Mouse (Mus musculus) midbrain, postnatal 0 days (tissue): Measurements from ENCODE around the gene Barhl2. TPM values are rescaled to one million over a fixed set of nuclear protein-coding genes. Genes with fewer than 3 reads are reported as not detected.

ENCODE experiments used
- ATAC-seq: fragments of 200-750 bp; cut with Nextera tagmentation; 2 replicates; pipeline ENCODE4 v1.8.0; 2017; ENCODE audit warnings: moderate number of reproducible peaks, mild to moderate bottlenecking, moderate TSS enrichment, moderate library complexity; ENCODE audit not compliant: low FRiP score
- DNase-seq: peaks from one replicate; pipeline ENCODE4 v3.0.0-alpha.2; 2015; ENCODE audit warnings: low spot score
- H3K27ac ChIP-seq: fragments of 300-500 bp; sonication (generic); 2 replicates; pipeline ENCODE4 v1.5.1; 2014; ENCODE audit warnings: low read depth, mild to moderate bottlenecking, low read length, mixed read lengths
- H3K27me3 ChIP-seq: fragments of 300-500 bp; sonication (generic); 2 replicates; pipeline ENCODE4 v1.6.1; 2014; ENCODE audit warnings: low read length, control low read depth, mixed read lengths; ENCODE audit not compliant: insufficient read depth
- H3K36me3 ChIP-seq: fragments of 300-500 bp; sonication (generic); 2 replicates; pipeline ENCODE4 v1.6.1; 2014; ENCODE audit warnings: low read length, control low read depth, mixed read lengths; ENCODE audit not compliant: insufficient read depth
- H3K4me1 ChIP-seq: fragments of 300-500 bp; sonication (generic); 2 replicates; pipeline ENCODE4 v1.6.1; 2014; ENCODE audit warnings: mild to moderate bottlenecking, control low read depth, antibody characterized with exemption, low read length, mixed read lengths; ENCODE audit not compliant: insufficient read depth
- H3K4me2 ChIP-seq: fragments of 300-500 bp; sonication (generic); 2 replicates; pipeline ENCODE4 v1.6.1; 2014; ENCODE audit warnings: low read depth, mild to moderate bottlenecking, low read length, mixed read lengths; ENCODE audit not compliant: poor library complexity, severe bottlenecking
- H3K4me3 ChIP-seq: fragments of 300-500 bp; sonication (generic); 2 replicates; pipeline ENCODE4 v1.5.1; 2014; ENCODE audit warnings: low read depth, mild to moderate bottlenecking, low read length, moderate library complexity
- H3K9ac ChIP-seq: fragments of 300-500 bp; sonication (generic); replicated peaks from 2 replicates; pipeline ENCODE4 v1.6.1; 2014; ENCODE audit warnings: mild to moderate bottlenecking, low read length, moderate library complexity, mixed read lengths; ENCODE audit not compliant: poor library complexity, severe bottlenecking
- H3K9me3 ChIP-seq: fragments of 300-500 bp; sonication (generic); 2 replicates; pipeline ENCODE4 v1.6.1; 2016; ENCODE audit warnings: low read length, control low read depth
- CTCF ChIP-seq: IDR thresholded peaks from 2 replicates; pipeline ENCODE4 v1.5.1; 2016; ENCODE audit warnings: antibody characterized with exemption, mild to moderate bottlenecking
- WGBS: fragments of 180-500 bp; shearing (Covaris S2); extraction: QIAGEN DNeasy Blood & Tissue Kit; methylation state at CpG from one replicate; pipeline ENCODE4 v1.1.7; 2014; 5-methylcytosine and 5-hydroxymethylcytosine counted together
- polyA plus RNA-seq: library from polyadenylated mRNA; unstranded; fragments of >200 nt; fragmentation: Nextera tagmentation; extraction: Ambion mirVana; gene quantifications from 2 replicates; pipeline ENCODE4 v1.2.1, GENCODE M21; 2015
- total RNA-seq: library from RNA; depleted of rRNA; stranded (reverse); fragments of >200 nt; gene quantifications from 2 replicates; pipeline ENCODE4 v1.2.3, GENCODE M21; 2014

The Barhl2 gene
- total and polyA plus RNA-seq, 2 experiments from 2014 or later = 6.5 to 27.6 TPM

DNA sequence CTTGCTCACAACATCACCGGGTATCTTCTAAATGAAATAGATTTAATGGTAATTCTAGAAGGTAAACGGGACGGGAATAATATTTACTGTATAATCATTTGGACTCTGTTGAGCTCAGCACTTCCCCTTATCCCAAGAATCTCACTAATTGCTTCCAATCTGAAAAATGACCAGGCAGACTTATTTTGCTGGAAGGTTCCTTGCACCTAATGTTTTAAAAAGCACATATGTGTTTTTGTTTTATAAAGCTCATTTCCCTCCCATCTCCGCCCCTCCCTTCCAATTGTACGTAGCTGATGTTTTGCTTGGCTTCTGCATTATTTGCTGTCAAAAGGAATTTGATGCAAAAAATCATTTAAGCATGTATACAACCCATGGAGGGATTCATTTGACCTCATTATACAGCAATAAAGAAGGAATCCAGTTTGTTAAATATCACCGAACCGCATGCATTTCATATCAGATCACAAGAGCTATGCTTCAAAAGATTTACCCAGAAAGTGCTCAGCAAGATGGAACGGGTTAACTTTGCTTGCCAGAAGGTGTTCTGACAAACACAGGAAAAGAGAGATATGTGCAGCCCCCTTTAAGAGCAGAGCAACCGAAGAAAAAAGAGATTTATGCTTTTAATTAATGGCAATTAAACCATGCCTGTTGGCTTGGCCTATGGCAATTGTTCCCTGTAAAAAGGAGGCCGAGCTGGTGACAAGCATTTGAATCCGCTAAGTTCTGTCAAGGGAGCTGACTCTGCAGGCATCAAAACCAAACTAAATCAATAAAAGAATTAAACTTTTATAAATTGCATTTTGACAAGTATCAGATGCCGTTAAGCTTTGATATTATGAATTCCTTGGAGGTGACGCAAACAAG is 13.5 kb upstream of the Barhl2 start:
- H3K36me3 ChIP-seq = no peaks in the 10 kb centered on the region
- no peak for TF ChIP-seq CTCF
- ATAC-seq (no peak), DNase-seq (no peak)
- no peak overlapping the region for H3K4me2 ChIP-seq
- 12% methylated on average over 13 of the region's 13 CpGs for WGBS
- no peak overlapping the region for H3K27ac ChIP-seq
- no peak overlapping the region for H3K4me3 ChIP-seq
- no peak overlapping the region for H3K9ac ChIP-seq
- no peaks in the 10 kb centered on the region for H3K9me3 ChIP-seq
- peaks cover 23% of the 10 kb centered on the region for H3K27me3 ChIP-seq
- no peaks in the 10 kb centered on the region for H3K4me1 ChIP-seq

DNA sequence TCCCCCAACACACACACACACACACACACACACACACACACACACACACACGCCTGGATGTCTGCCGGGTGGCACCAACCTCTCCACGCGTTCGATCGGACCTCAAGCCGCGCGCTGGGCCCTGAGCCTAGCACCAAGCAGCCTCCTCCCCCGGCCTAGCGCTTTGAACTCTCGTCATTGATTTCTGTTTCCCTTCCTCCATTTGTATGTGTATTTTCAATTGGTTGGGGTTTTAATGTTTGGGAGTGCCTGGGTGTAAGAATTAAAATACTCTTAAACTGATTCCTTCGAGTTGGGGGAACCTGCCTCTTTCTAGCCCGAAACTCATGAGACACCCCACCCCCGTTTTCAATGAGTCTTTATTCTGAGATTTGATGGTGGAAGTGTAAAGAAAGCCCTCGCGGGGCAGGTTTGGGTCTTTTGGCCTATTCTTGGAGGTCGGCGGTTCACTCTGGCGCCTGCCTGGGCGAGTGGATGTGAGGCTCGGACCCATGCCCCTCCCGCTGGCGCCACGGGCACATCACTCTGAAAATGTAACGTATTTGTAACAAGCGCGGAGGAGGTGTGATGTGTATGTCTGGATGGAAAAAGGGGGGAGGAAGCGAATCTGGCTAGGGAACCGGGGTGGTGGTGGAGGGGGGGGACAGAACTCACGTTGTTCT is 7.3 kb upstream of the Barhl2 start:
- peak overlapping the region; percentile 5; the same call in 1 of the 2 replicates for H3K4me3 ChIP-seq
- H3K9me3 ChIP-seq = no peaks in the 10 kb centered on the region
- no peak for ATAC-seq
- H3K27ac ChIP-seq = no peak overlapping the region
- H3K27me3 ChIP-seq = peaks cover 30% of the 10 kb centered on the region
- DNase-seq = no peak
- H3K36me3 ChIP-seq = no peaks in the 10 kb centered on the region
- no peak overlapping the region for H3K9ac ChIP-seq
- no peak for TF ChIP-seq CTCF
- H3K4me2 ChIP-seq = peak overlapping the region; percentile 25
- 2% methylated on average over 31 of the region's 31 CpGs for WGBS
- H3K4me1 ChIP-seq = no peaks in the 10 kb centered on the region

DNA sequence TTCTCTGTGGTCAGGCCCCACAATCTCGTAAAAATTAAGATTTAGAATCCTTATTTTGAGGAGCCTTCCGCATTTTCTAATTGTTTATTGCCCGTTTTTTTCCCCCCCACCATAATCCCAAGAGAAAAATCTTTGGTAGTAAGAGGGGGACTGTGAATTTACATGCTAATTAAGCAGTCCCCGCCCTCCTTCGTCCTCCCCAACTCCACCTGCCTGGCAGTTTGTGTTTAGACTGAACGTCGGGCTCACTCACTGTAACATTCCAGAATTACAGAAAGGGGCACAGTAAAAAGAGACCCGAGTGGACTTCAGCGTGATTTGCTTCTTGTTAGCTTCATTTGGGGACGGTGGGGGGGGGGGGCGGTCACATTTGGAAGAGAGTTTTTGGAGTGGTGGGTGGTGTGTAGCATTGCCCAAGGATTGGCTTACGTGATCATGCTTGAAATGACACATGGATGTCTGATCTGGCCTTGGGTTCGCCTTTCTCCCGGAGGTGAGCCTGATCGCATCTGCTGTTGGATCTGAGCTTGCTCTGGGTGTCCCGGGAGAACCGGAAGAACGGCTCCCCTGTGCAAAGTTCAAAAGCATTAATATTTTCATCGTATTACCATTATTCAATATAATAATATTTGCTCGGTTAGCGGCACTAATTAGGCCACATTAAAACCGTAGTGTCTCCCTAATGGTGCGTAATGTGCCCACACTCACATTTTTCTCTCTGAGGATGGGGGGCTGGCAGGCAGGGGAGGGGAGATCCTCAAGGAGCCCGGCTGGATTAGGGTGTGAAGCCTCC is 6.6 kb upstream of the Barhl2 start:
- DNase-seq (no peak), ATAC-seq (no peak)
- Histone ChIP-seq H3K9me3 (no peaks in the 10 kb centered on the region), H3K4me1 (no peaks in the 10 kb centered on the region), H3K27me3 (peaks cover 29% of the 10 kb centered on the region), H3K4me2 (peak overlapping the region; percentile 32), H3K36me3 (no peaks in the 10 kb centered on the region), H3K27ac (no peak overlapping the region), H3K4me3 (peak overlapping the region; percentile 5; the same call in 1 of the 2 replicates), H3K9ac (no peak overlapping the region)
- WGBS = 2% methylated on average over 23 of the region's 24 CpGs
- no peak for TF ChIP-seq CTCF

DNA sequence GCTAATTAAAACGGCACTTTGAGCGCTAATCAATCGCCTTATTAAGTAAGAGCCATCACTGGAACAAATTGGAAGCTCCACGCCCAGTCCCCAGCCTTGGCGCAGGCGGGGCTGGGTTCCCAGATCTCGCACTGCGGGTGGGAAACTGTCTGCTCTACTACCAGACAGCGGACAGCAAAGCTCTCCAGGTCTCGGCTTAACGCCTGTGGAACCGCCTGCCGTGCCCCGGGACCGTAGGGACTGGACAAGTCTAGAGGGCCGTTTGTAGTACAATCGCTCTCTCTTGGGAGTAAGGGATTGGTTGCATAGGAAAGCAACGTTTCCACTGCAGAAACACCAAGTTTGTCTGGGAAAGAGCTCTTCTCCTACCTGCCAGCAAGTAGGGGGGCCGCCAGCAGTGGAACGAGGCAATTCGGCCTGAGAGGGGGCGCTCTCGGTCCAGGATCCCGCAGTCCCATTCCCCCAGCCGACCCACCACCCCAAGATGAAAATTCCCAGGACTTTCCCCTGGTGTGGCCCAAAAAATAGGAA is 5.8 kb upstream of the Barhl2 start:
- H3K4me1 ChIP-seq = no peaks in the 10 kb centered on the region
- peaks cover 33% of the 10 kb centered on the region for H3K27me3 ChIP-seq
- peak overlapping the region; percentile 15; the same call in 1 of the 2 replicates for H3K4me3 ChIP-seq
- DNase-seq (no peak), ATAC-seq (no peak)
- peak; percentile 34 for TF ChIP-seq CTCF
- H3K27ac ChIP-seq = no peak overlapping the region
- peak overlapping the region; percentile 32 for H3K4me2 ChIP-seq
- H3K9me3 ChIP-seq = no peaks in the 10 kb centered on the region
- no peak overlapping the region for H3K9ac ChIP-seq
- under 1% methylated on average over 25 of the region's 25 CpGs for WGBS
- H3K36me3 ChIP-seq = no peaks in the 10 kb centered on the region

DNA sequence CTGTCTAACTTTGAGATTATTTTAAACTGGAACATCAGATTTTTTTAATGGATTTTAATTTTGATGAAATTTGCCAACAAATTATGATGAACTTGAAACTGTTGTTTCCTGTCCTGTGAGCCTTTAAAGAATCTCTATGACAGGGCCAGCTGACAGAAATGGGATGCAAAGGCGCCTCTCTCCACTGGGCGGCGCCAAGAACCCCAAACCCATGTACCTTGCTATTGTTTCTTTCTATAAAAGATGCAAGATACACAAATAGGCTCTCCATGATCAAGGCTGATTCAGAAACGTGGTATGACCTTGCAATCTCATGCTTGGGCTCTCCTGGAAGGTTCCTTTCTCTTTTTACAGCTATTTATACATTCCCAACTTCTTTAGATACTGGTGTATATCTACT is 3.9 kb upstream of the Barhl2 start:
- DNase-seq (peak; percentile 69), ATAC-seq (no peak)
- under 1% methylated on average over 4 of the region's 4 CpGs for WGBS
- Histone ChIP-seq H3K9ac (no peak overlapping the region), H3K36me3 (no peaks in the 10 kb centered on the region), H3K4me1 (no peaks in the 10 kb centered on the region), H3K4me3 (no peak overlapping the region), H3K4me2 (no peak overlapping the region), H3K27me3 (peaks cover 25% of the 10 kb centered on the region), H3K27ac (no peak overlapping the region), H3K9me3 (no peaks in the 10 kb centered on the region)
- TF ChIP-seq CTCF = peak; percentile 83
